In the genomic region with DNA sequence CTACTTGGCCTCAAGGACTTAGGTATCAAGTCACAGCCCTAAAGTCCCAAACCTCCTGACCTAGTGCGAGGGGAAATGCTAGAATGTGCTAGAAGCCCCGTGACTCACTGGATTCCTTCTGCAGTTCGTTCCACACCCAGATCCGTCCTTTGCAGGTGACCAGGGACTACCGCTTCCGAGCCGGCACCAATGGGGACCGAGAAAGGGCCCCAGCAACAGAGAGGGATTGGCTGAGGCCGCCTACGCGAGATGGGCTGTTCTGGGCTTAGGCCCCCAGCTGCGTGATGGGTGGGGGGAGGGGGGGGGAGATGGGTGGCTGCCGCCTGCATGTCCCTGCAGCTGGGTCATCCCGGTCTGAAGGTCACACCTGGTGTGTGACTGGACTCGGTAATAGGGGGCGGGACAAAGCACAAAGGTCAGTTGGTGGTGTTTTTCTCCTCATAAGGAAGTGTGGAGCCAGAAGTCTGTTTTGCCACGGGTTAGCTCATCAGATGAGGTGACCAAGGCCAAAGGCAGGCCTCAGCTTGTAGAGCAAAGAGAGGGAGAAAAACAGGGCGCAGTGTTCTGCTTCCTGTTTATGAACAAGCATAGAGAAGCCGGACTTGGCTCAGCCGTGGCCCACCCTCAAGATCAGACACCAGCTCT, we compare ENCODE assay signal across 8 mouse cellular contexts. TPM values are rescaled to one million over a fixed set of nuclear protein-coding genes. Genes with fewer than 3 reads are reported as not detected.
DNase-seq lines count a peak whose midpoint lies in the region; ATAC-seq lines count a peak whose summit lies in the region.

No protein-coding gene starts in this region.

- WGBS in heart, embryonic 13.5 days = 2% methylated on average over 19 of the region's 20 CpGs
- under 1% methylated on average over 20 of the region's 20 CpGs for whole genome bisulfite sequencing in liver, embryonic 12.5 days (ENCODE audit: insufficient replicate concordance)
- under 1% methylated on average over 20 of the region's 20 CpGs for WGBS in stomach, embryonic 15.5 days

- peak overlapping the region; percentile 100 for H3K27ac ChIP-seq in brown adipose tissue, adult 24 weeks (replicated peaks; ENCODE audit: low read depth, low read length)
- H3K27ac ChIP-seq in heart, embryonic 13.5 days (replicated peaks) = peak overlapping the region; percentile 100
- peak overlapping the region; percentile 98 for H3K27ac ChIP-seq in liver, embryonic 12.5 days
- peak overlapping the region; percentile 99 for H3K27ac ChIP-seq in stomach, embryonic 15.5 days

- peak; percentile 96 for DNase-seq in CD4-positive helper T cell, adult 2 months (ENCODE audit: low read depth, low spot score)
- DNase-seq in fat pad, adult 2 months (ENCODE audit: extremely low read depth, low read depth, low spot score) = peak; percentile 95
- DNase-seq in kidney, postnatal 10 days = peak; percentile 98
- DNase-seq in natural killer cell, adult 2 months (ENCODE audit: low spot score in 2 of 2) = peak; percentile 92 to 93

- no peaks in the 10 kb centered on the region for H3K9me3 ChIP-seq in heart, embryonic 13.5 days
- H3K9me3 ChIP-seq in liver, embryonic 12.5 days (replicated peaks) = no peaks in the 10 kb centered on the region
- no peaks in the 10 kb centered on the region for H3K9me3 ChIP-seq in stomach, embryonic 15.5 days

- peak; percentile 89 for ATAC-seq in heart, embryonic 13.5 days (ENCODE audit: extremely low read depth, insufficient number of reproducible peaks, low FRiP score, low TSS enrichment)
- peak; percentile 91 for ATAC-seq in liver, embryonic 12.5 days
- ATAC-seq in stomach, embryonic 15.5 days (ENCODE audit: insufficient read depth, low FRiP score, low read depth) = peak; percentile 95

- peak overlapping the region; percentile 48 for H3K4me3 ChIP-seq in brown adipose tissue, adult 24 weeks (ENCODE audit: insufficient read depth, low read depth, low read length)
- H3K4me3 ChIP-seq in heart, embryonic 13.5 days = peak overlapping the region; percentile 47
- H3K4me3 ChIP-seq in liver, embryonic 12.5 days = peak overlapping the region; percentile 60
- H3K4me3 ChIP-seq in stomach, embryonic 15.5 days (replicated peaks) = peak overlapping the region; percentile 32

- peak overlapping the region; percentile 82 for H3K9ac ChIP-seq in heart, embryonic 13.5 days
- peak overlapping the region; percentile 68 for H3K9ac ChIP-seq in liver, embryonic 12.5 days
- H3K9ac ChIP-seq in stomach, embryonic 15.5 days = peak overlapping the region; percentile 13; the same call in 1 of the 2 replicates

- peak overlapping the region; percentile 72 for H3K4me2 ChIP-seq in heart, embryonic 13.5 days
- H3K4me2 ChIP-seq in liver, embryonic 12.5 days = peak overlapping the region; percentile 73
- H3K4me2 ChIP-seq in stomach, embryonic 15.5 days = peak overlapping the region; percentile 59

- H3K36me3 ChIP-seq in heart, embryonic 13.5 days = peaks cover 7% of the 10 kb centered on the region
- peaks cover 9% of the 10 kb centered on the region for H3K36me3 ChIP-seq in liver, embryonic 12.5 days
- H3K36me3 ChIP-seq in stomach, embryonic 15.5 days = no peaks in the 10 kb centered on the region

- H3K27me3 ChIP-seq in heart, embryonic 13.5 days (replicated peaks) = no peaks in the 10 kb centered on the region
- peaks cover 7% of the 10 kb centered on the region for H3K27me3 ChIP-seq in liver, embryonic 12.5 days (replicated peaks)
- H3K27me3 ChIP-seq in stomach, embryonic 15.5 days (replicated peaks) = no peaks in the 10 kb centered on the region

- H3K4me1 ChIP-seq in brown adipose tissue, adult 24 weeks (ENCODE audit: control insufficient read depth, insufficient read depth, insufficient read length, low read length) = peaks cover 16% of the 10 kb centered on the region
- peaks cover 53% of the 10 kb centered on the region for H3K4me1 ChIP-seq in heart, embryonic 13.5 days
- peaks cover 53% of the 10 kb centered on the region for H3K4me1 ChIP-seq in liver, embryonic 12.5 days
- H3K4me1 ChIP-seq in stomach, embryonic 15.5 days = peaks cover 19% of the 10 kb centered on the region

RNA-seq across cellular contexts. Expression of gene Ubc, which starts 3.1 kb away (rescaled TPM):
- 692 and 1,079 TPM in 2 replicates for polyA plus RNA-seq in brown adipose tissue, adult 24 weeks (2012; ENCODE audit: insufficient read depth, insufficient read length, missing spikeins)
- polyA plus RNA-seq in heart, embryonic 13.5 days (2015; fragmentation: Nextera tagmentation; extraction: Ambion mirVana) = 819 and 833 TPM in 2 replicates
- polyA plus RNA-seq in liver, embryonic 12.5 days (2016; fragmentation: Nextera tagmentation; extraction: Ambion mirVana) = 657 and 673 TPM in 2 replicates
- 893 and 1,069 TPM in 2 replicates for polyA plus RNA-seq in stomach, embryonic 15.5 days (2015; fragmentation: Nextera tagmentation; extraction: Ambion mirVana)

RNA-seq across cellular contexts. Expression of gene Gm10382, which starts 4.0 kb away (rescaled TPM):
- not detected in 2 replicates for polyA plus RNA-seq in brown adipose tissue, adult 24 weeks (2012; ENCODE audit: insufficient read depth, insufficient read length, missing spikeins)
- 0.68 and 0.70 TPM in 2 replicates for polyA plus RNA-seq in heart, embryonic 13.5 days (2015; fragmentation: Nextera tagmentation; extraction: Ambion mirVana)
- 0.38 and 0.66 TPM in 2 replicates for polyA plus RNA-seq in liver, embryonic 12.5 days (2016; fragmentation: Nextera tagmentation; extraction: Ambion mirVana)
- 0.21 and 0.67 TPM in 2 replicates for polyA plus RNA-seq in stomach, embryonic 15.5 days (2015; fragmentation: Nextera tagmentation; extraction: Ambion mirVana)

RNA-seq across cellular contexts. Expression of gene Dhx37, which starts 40.8 kb away (rescaled TPM):
- polyA plus RNA-seq in brown adipose tissue, adult 24 weeks (2012; ENCODE audit: insufficient read depth, insufficient read length, missing spikeins) = 5.0 and 16.9 TPM in 2 replicates
- polyA plus RNA-seq in heart, embryonic 13.5 days (2015; fragmentation: Nextera tagmentation; extraction: Ambion mirVana) = 8.5 and 9.8 TPM in 2 replicates
- 11.3 and 11.4 TPM in 2 replicates for polyA plus RNA-seq in liver, embryonic 12.5 days (2016; fragmentation: Nextera tagmentation; extraction: Ambion mirVana)
- 10.8 and 11.5 TPM in 2 replicates for polyA plus RNA-seq in stomach, embryonic 15.5 days (2015; fragmentation: Nextera tagmentation; extraction: Ambion mirVana)

RNA-seq across cellular contexts. Expression of gene Bri3bp, which starts 48.3 kb away (rescaled TPM):
- 15.4 and 19.5 TPM in 2 replicates for polyA plus RNA-seq in brown adipose tissue, adult 24 weeks (2012; ENCODE audit: insufficient read depth, insufficient read length, missing spikeins)
- polyA plus RNA-seq in heart, embryonic 13.5 days (2015; fragmentation: Nextera tagmentation; extraction: Ambion mirVana) = 35.8 and 42.0 TPM in 2 replicates
- polyA plus RNA-seq in liver, embryonic 12.5 days (2016; fragmentation: Nextera tagmentation; extraction: Ambion mirVana) = 44.0 and 44.1 TPM in 2 replicates
- 45.5 and 46.6 TPM in 2 replicates for polyA plus RNA-seq in stomach, embryonic 15.5 days (2015; fragmentation: Nextera tagmentation; extraction: Ambion mirVana)

RNA-seq across cellular contexts. Expression of gene Scarb1, which starts 52.2 kb away (rescaled TPM):
- 18.6 and 30.7 TPM in 2 replicates for polyA plus RNA-seq in brown adipose tissue, adult 24 weeks (2012; ENCODE audit: insufficient read depth, insufficient read length, missing spikeins)
- polyA plus RNA-seq in heart, embryonic 13.5 days (2015; fragmentation: Nextera tagmentation; extraction: Ambion mirVana) = 65.6 and 69.7 TPM in 2 replicates
- 87.1 and 88.8 TPM in 2 replicates for polyA plus RNA-seq in liver, embryonic 12.5 days (2016; fragmentation: Nextera tagmentation; extraction: Ambion mirVana)
- polyA plus RNA-seq in stomach, embryonic 15.5 days (2015; fragmentation: Nextera tagmentation; extraction: Ambion mirVana) = 61.9 and 67.9 TPM in 2 replicates

Comparison
In these comparisons a context has a peak if more than half of its experiments do, and no peak if none do; other contexts are left out.
1. Peak in every context shown above with its lines: DNase-seq, ATAC-seq, H3K4me3 ChIP-seq and H3K27ac ChIP-seq.
2. H3K9ac ChIP-seq: peak in every context shown above with its lines; median percentile 82 in heart, embryonic 13.5 days; 68 in liver, embryonic 12.5 days; 13 in stomach, embryonic 15.5 days.